Mouse (Mus musculus): Measurements from ENCODE around the gene Gm13285. TPM values are rescaled to one million over a fixed set of nuclear protein-coding genes. Genes with fewer than 3 reads are reported as not detected.
A peak's percentile ranks its signal among the peaks of the same experiment; 100 is the strongest.
"Not testable (repeated sequence)": the region's sequence is repeated elsewhere in the genome, so short reads cannot be mapped to it uniquely, and the experiment has no call there.

Gm13285 gene
- total RNA-seq, 2 experiments from 2014 or later: not detected

DNA sequence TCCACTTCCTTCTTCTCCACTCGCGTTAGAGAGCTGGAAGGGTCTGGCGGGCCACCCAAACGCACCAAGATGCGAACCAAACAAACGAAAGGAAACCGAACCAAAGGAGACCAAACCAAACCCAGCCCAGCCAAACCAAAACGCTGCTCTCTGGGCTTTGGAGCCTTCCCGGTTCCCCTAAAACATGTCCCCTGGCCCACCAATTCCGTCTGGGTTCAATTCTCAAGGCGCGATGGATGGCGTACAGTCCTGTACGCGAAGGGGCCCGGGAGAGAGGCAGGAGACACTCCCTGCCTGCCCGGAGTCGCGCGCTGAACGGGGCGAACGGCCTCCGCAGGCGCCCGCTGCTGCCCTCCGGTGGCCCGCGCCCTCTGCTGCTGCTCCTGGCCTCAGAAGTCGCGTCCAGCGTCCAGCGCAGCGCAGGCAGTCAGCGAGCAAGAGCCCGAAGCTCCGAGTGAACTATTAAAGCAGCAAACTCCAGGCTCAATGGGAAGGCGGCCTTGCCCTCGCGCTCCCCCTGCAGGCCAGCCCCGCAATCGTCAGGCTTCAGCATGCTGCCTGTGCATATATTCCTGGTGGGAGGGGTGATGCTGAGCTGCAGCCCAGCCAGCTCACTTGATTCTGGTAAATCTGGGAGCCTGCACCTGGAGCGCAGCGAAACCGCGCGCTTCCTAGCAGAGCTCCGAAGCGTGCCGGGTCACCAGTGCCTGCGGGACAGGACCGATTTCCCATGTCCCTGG lies 5.4 kb upstream of the Gm13285 start, which contains the start of gene Gm13275:
Gene Gm13275, plus strand, starts transcription at position 552 of the 740 bp plus-strand sequence.
- peak; percentile 71 to 94 for DNase-seq

DNA sequence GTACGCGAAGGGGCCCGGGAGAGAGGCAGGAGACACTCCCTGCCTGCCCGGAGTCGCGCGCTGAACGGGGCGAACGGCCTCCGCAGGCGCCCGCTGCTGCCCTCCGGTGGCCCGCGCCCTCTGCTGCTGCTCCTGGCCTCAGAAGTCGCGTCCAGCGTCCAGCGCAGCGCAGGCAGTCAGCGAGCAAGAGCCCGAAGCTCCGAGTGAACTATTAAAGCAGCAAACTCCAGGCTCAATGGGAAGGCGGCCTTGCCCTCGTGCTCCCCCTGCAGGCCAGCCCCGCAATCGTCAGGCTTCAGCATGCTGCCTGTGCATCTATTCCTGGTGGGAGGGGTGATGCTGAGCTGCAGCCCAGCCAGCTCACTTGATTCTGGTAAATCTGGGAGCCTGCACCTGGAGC lies 2.4 kb upstream of the Gm13285 start, which contains the start of gene Gm13279:
Gene Gm13279, plus strand, starts transcription at position 301 of the 400 bp plus-strand sequence.
- not testable (repeated sequence) for DNase-seq

DNA sequence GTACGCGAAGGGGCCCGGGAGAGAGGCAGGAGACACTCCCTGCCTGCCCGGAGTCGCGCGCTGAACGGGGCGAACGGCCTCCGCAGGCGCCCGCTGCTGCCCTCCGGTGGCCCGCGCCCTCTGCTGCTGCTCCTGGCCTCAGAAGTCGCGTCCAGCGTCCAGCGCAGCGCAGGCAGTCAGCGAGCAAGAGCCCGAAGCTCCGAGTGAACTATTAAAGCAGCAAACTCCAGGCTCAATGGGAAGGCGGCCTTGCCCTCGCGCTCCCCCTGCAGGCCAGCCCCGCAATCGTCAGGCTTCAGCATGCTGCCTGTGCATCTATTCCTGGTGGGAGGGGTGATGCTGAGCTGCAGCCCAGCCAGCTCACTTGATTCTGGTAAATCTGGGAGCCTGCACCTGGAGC lies 3.5 kb downstream of the Gm13285 start, which contains the start of gene Gm13287:
Gene Gm13287, plus strand, starts transcription at position 301 of the 400 bp plus-strand sequence.
- not testable (repeated sequence) for DNase-seq

DNA sequence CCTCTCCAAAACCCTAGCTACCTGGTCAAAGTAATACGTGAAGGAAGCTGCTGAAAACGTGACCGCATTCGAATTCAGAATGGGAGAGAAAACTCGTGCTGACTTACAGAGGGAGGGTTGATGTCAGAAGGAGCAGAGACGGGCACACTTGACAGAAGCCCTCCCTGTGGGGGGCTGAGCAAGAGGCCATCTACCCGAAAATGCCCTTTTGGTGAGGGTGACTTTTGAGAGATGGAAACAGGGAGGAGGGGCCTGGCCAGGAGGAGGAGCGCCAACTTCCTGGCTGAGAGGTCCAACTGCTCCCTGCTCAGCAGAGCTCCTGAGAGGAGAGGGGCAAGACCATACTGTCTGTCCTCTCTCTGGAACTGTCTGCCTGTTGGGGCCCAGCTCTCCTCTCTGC lies 5.8 kb downstream of the Gm13285 start, which contains the start of gene Gm13288:
Gene Gm13288, plus strand, starts transcription at position 301 of the 400 bp plus-strand sequence.
- DNase-seq: not testable (repeated sequence)

DNA sequence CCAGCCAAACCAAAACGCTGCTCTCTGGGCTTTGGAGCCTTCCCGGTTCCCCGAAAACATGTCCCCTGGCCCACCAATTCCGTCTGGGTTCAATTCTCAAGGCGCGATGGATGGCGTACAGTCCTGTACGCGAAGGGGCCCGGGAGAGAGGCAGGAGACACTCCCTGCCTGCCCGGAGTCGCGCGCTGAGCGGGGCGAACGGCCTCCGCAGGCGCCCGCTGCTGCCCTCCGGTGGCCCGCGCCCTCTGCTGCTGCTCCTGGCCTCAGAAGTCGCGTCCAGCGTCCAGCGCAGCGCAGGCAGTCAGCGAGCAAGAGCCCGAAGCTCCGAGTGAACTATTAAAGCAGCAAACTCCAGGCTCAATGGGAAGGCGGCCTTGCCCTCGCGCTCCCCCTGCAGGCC lies 6.3 kb downstream of the Gm13285 start:
- DNase-seq: peak; percentile 18 to 44

DNA sequence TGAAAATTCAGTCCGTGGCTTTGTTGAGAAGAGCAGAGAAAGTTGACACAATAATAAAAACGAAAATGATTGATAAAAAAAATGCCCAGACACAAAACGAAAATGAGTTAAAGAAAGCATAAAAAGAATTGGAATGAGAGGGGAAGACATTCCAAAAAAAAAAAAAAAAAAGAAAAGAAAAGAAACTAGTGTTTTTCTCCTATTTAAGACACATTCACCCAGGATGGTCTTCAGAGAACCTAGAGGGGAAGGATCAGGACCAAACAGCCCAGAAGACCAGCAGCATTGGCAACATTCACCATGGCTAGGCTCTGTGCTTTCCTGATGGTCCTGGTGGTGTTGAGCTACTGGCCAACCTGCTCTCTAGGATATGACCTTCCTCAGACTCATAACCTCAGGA lies 16.5 kb downstream of the Gm13285 start, which contains the start of gene Ifna7:
Gene Ifna7, plus strand, starts transcription at position 301 of the 400 bp plus-strand sequence.
- DNase-seq: no peak

DNA sequence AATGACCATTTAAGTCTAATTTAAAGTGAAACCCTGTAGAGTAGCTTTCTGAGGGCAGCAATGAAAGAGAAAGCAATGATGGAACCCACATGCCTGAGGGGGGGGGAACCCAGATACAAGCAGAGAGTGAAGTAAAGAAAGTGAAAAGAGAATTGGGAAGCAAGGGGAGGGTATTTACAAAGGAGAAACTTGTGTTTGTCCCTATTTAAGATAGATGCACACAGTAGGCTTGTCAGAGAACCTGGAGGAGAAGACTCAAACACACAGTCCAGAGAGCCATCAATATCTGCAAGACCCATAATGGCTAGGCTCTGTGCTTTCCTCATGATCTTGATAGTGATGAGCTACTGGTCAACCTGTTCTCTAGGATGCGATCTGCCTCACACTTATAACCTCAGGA lies 20.2 kb downstream of the Gm13285 start, which contains the start of gene Ifna11:
Gene Ifna11, plus strand, starts transcription at position 301 of the 400 bp plus-strand sequence.
- DNase-seq: no peak

DNA sequence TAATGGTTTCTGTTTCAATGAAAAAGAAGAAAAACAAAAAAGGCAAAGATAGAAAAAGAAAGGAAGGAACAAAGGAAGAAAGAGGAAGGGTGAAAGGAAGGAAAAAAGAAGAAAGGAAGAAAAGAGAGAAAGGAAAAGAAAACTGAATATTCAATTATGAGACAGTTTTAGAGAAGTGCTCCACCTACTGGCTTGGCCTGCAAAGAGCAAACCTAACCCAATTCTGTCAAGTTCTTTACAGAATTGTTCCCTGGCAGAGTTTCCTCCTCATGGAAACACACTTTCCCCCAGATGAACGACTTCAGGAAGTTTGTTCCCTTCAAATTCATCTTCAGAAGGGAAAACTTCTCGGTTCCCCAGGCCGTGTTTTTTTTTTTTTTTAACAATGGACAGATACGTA lies 23.5 kb downstream of the Gm13285 start:
- peak in 1 of 2 experiments; percentile 25 for DNase-seq

DNA sequence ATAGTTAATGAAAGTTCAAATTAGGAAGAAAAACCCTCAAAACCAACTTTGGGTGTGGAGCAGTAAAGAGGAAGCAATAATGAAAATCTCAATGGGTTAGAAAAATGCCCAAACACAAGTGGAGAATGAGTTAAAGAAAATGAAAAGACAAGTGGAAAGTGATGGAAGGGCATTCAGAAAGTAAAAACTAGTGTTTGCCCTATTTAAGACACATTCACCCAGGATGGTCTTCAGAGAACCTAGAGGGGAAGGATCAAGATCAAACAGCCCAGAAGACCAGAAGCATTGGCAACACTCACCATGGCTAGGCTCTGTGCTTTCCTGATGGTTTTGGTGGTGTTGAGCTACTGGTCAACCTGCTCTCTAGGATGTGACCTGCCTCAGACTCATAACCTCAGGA lies 27.7 kb downstream of the Gm13285 start, which contains the start of gene Ifna6:
Gene Ifna6, plus strand, starts transcription at position 301 of the 400 bp plus-strand sequence.
- not testable (repeated sequence) for DNase-seq

DNA sequence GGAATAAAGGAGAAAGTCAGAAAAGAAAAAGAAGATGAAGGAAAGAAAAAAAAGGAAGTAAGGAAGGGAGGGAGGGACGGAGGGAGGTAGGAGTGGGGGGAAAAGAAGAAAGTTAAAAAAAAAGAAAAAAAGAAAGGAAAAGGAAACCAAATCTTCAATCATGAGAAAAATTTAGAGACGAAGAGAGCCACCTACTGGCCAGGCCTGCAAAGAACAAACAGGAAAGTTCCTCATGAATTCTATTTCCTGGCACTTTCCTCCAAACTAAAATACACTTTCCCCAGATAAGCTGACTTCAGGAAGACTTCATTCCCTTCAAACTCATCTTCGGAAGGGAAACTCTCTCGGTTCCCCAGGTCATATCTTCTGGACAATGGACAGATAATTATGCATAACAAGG lies 31.1 kb downstream of the Gm13285 start:
- peak in 1 of 2 experiments; percentile 53 for DNase-seq

DNA sequence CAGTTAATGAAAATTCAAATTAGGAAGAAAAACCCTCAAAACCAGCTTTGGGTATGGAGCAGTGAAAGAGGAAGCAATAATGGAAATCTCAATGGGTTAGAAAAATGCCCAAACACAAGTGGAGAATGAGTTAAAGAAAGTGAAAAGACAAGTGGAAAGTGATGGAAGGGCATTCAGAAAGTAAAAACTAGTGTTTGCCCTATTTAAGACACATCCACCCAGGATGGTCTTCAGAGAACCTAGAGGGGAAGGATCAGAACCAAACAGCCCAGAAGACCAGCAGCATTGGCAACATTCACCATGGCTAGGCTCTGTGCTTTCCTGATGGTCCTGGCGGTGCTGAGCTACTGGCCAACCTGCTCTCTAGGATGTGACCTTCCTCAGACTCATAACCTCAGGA lies 35.8 kb downstream of the Gm13285 start, which contains the start of gene Ifna5:
Gene Ifna5, plus strand, starts transcription at position 301 of the 400 bp plus-strand sequence.
- not testable (repeated sequence) for DNase-seq

DNA sequence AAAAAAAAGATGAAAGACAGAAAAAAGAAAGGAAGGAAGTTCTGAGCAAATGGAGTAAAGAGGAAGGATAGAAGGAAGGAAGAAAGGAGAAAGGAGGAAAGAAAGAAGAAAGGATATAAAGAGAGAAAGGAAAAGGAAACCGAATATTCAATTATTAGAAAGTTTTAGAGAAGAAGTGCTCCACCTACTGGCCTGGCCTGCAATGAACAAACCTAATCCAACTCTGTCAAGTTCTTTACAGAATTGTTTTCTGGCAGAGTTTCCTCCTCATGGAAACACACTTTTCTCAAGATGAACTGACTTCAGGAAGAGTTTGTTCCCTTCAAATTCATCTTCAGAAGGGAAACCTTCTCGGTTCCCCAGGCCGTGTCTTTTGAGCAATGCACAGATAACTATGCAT lies 39.4 kb downstream of the Gm13285 start:
- peak in 1 of 2 experiments; percentile 26 for DNase-seq

DNA sequence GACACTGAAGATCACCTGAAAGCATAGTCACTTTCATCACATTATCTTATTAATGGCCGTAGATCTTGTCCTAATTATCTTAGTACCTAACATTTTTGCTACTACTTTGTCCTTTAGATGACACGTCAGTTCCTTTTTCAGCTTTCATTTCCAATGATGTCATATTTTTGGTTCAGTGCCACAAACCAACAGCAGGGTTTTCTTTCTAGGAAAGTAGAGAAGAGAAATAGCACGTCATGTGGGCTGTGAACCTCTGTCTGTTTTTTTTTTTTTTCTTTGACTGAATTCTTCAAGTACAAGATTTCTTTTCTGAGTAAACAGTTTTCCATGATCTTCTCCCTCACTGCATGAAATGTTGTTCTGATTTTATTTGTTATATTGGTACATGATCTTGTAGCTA lies 40.6 kb downstream of the Gm13285 start:
- no peak for DNase-seq

DNA sequence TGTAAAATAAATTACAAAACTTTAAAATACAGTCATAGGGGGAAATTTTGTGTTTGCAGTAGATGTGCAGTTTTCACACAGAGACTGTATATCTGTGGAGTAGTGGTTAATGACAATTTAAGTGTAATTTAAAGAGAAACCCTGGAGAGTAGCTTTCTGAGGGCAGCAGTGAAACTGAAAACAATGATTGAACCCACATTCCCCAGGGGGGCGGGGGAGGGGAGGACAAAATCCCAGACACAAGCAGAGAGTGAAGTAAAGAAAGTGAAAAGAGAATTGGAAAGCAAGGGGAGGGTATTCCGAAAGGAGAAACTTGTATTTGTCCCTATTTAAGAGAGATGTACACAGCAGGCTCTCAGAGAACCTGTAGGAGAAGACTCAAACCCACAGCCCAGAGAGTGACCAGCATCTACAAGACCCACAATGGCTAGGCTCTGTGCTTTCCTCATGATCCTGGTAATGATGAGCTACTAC lies 42.0 kb downstream of the Gm13285 start, which contains the start of gene Ifna4:
Gene Ifna4, plus strand, starts transcription at position 424 of the 474 bp plus-strand sequence.
- no peak for DNase-seq

DNA sequence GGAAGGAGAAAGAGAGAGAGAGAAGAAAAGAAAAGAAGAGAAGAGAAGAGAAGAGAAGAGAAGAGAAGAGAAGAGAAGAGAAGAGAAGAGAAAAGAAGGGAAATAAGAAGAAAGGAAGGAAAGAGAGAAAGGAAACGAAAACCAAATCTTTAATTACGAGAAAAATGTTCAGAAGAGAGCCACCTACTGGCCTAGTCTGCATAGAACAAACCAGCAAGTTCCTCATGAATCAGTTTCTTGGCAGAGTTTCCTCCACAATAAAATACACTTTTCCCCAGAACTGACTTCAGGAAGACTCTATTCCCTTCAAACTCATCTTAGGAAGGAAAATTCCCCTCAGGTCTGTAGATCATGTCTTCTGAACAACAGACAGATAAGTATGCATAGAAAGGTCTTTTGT lies 45.9 kb downstream of the Gm13285 start:
- no peak for DNase-seq

DNA sequence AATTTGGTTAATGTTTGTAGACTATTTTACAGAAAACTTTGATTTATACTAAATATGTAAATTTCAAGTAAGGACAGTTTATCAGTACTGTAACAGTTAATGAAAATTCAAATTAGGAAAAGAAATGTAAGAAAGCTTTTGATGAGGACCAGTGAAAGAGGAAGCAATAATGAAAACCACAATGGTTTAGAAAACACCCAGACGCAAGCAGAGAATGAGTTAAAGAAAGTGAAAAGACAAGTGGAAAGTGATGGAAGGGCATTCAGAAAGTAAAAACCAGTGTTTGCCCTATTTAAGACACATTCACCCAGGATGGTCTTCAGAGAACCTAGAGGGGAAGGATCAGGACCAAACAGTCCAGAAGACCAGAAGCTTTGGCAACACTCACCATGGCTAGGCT lies 50.2 kb downstream of the Gm13285 start, which contains the start of gene Ifna1:
Gene Ifna1, plus strand, starts transcription at position 390 of the 400 bp plus-strand sequence.
- no peak for DNase-seq

Other genes starting within 250 kb of the Gm13285 start
- gene Ifna15, start 241.4 kb upstream of the Gm13285 start, total RNA-seq (2021): not detected
- not detected for gene Ifna14, start 227.9 kb upstream of the Gm13285 start, total RNA-seq (2021)
- not detected for gene Ifna9, start 207.3 kb upstream of the Gm13285 start, total RNA-seq (2021)
- not detected for gene Ifna12, start 196.3 kb upstream of the Gm13285 start, total RNA-seq (2021)
- gene C87499, start 165.3 kb upstream of the Gm13285 start, total RNA-seq (2021): not detected
- not detected for gene Ifna13, start 155.2 kb upstream of the Gm13285 start, total RNA-seq (2021)
- not detected for gene Ifna16, start 122.7 kb upstream of the Gm13285 start, total RNA-seq (2021)
- gene Ifna2, start 115.8 kb upstream of the Gm13285 start, total RNA-seq (2021): not detected
- not detected for gene Ifnab, start 108.3 kb upstream of the Gm13285 start, total RNA-seq (2021)
- gene Gm26566, start 77.9 kb upstream of the Gm13285 start, total RNA-seq (2021): under 1 TPM in 1 of 2 experiments, not detected in 1; 0.42 TPM
- gene Klhl9, start 77.2 kb upstream of the Gm13285 start, total RNA-seq (2021): 10 to 100 TPM; 72.4 to 76.1 TPM
- not detected for gene Gm13271, start 44.8 kb upstream of the Gm13285 start, total RNA-seq (2021)
- gene Gm13283, start 39.5 kb upstream of the Gm13285 start, total RNA-seq (2021): not detected
- not detected for gene Gm13290, start 25.8 kb upstream of the Gm13285 start, total RNA-seq (2021)
- gene Gm13289, start 22.7 kb upstream of the Gm13285 start, total RNA-seq (2021): not detected
- gene Gm13272, start 19.8 kb upstream of the Gm13285 start, total RNA-seq (2021): not detected
- gene Ifnz, start 17.5 kb upstream of the Gm13285 start, total RNA-seq (2021): not detected
- gene Gm13276, start 14.0 kb upstream of the Gm13285 start, total RNA-seq (2021): not detected
- not detected for gene Gm13277, start 11.0 kb upstream of the Gm13285 start, total RNA-seq (2021)
- not detected for gene Gm13278, start 8.1 kb upstream of the Gm13285 start, total RNA-seq (2021)
- not detected for gene Gm13275, start 5.2 kb upstream of the Gm13285 start, total RNA-seq (2021)
- gene Gm13279, start 2.3 kb upstream of the Gm13285 start, total RNA-seq (2021): not detected
- not detected for gene Gm13287, start 3.6 kb downstream of the Gm13285 start, total RNA-seq (2021)
- not detected for gene Gm13288, start 5.9 kb downstream of the Gm13285 start, total RNA-seq (2021)
- gene Ifna7, start 16.6 kb downstream of the Gm13285 start, total RNA-seq (2021): not detected
- gene Ifna11, start 20.3 kb downstream of the Gm13285 start, total RNA-seq (2021): not detected
- gene Ifna6, start 27.8 kb downstream of the Gm13285 start, total RNA-seq (2021): not detected
- not detected for gene Ifna5, start 35.9 kb downstream of the Gm13285 start, total RNA-seq (2021)
- not detected for gene Ifna4, start 42.2 kb downstream of the Gm13285 start, total RNA-seq (2021)
- gene Ifna1, start 50.4 kb downstream of the Gm13285 start, total RNA-seq (2021): not detected
- not detected for gene Ifne, start 80.5 kb downstream of the Gm13285 start, total RNA-seq (2021)

All from heart, adult 18-20 months (tissue).